ENCODE assay signal across 24 mouse cellular contexts in genomic region chr15:101322640-101323039, GRCm38 (mm10). TPM values are rescaled to one million over a fixed set of nuclear protein-coding genes. Genes with fewer than 3 reads are reported as not detected.
"Had no signal": no experiment of that assay in that cellular context is flagged by ENCODE, and none has a peak within 500 bp of the region (broad histone marks: within the 10 kb centered on the region; RNA-seq: fewer than 3 reads in every experiment).

No protein-coding gene starts in this region.

- H3K27me3 ChIP-seq: heart, embryonic 12.5 days; hindbrain, embryonic 12.5 days; intestine, embryonic 15.5 days; limb, embryonic 12.5 days; liver, embryonic 13.5 days had no signal

- H3K4me3 ChIP-seq: heart, adult 2 months; heart, embryonic 12.5 days; hindbrain, embryonic 10.5 days; hindbrain, embryonic 12.5 days; intestine, embryonic 15.5 days; layer of hippocampus, adult 2 months; left cerebral cortex, adult 2 months; limb, embryonic 10.5 days; limb, embryonic 12.5 days; liver, embryonic 13.5 days; liver, embryonic 15.5 days had no signal

- H3K36me3 ChIP-seq: heart, embryonic 12.5 days; hindbrain, embryonic 10.5 days; hindbrain, embryonic 12.5 days; intestine, embryonic 15.5 days; limb, embryonic 10.5 days; limb, embryonic 12.5 days; liver, embryonic 13.5 days; liver, embryonic 15.5 days had no signal

- H3K9me3 ChIP-seq: heart, embryonic 12.5 days; hindbrain, embryonic 10.5 days; hindbrain, embryonic 12.5 days; intestine, embryonic 15.5 days; limb, embryonic 10.5 days; limb, embryonic 12.5 days; liver, embryonic 15.5 days had no signal

- H3K27ac ChIP-seq: heart, adult 2 months; hindbrain, embryonic 10.5 days; hindbrain, embryonic 12.5 days; hindbrain, embryonic 14.5 days; intestine, embryonic 15.5 days; layer of hippocampus, adult 2 months; left cerebral cortex, adult 2 months; limb, embryonic 10.5 days; limb, embryonic 12.5 days; liver, embryonic 13.5 days; liver, embryonic 15.5 days had no signal

- DNase-seq: gastrocnemius, postnatal 14 days; heart, adult 2 months; heart, postnatal 14 days; heart, postnatal 4 days; kidney, adult 18-20 months; kidney, adult 8-10 months; kidney, postnatal 10 days; kidney, postnatal 25 days; kidney, postnatal 4 days; liver; liver, embryonic 13.5 days had no signal

RNA-seq across cellular contexts. Expression of gene 6030408B16Rik, which starts 29.6 kb away (rescaled TPM):
- total RNA-seq: gastrocnemius, adult 8-10 months; layer of hippocampus, postnatal 10 days had no signal

RNA-seq across cellular contexts. Expression of gene Krt80, which starts 47.3 kb away (rescaled TPM):
- polyA plus RNA-seq: liver, embryonic 11.5 days had no signal
